Mouse (Mus musculus): ENCODE results near the gene St5.

DNA sequence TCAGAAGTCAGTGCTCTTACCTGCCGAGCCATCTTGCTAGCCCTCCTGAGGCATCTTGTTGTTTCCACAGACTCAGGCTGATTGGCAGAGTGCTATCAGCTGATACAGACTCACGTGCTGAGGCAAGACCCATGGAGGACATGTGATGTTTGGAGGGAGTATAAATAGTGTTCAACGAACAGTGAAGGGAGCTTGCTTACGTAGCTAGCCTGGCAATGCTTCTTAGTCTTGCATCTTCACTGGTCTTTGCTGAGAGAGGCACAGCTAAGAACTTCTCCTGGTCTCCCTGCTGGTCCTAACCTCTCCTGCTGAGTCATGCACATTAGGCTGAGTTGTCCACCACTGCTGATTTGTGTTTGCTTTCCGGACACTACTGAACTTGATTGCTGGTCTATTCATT is 48.5 kb downstream of the St5 start:
- TF ChIP-seq POLR2A (IDR thresholded peaks at IDR 0.05; ENCODE audit: insufficient read depth, low read depth, low read length) (no peak), CTCF (IDR thresholded peaks at IDR 0.05) (no peak)

Measured in heart, adult 2 months (tissue).